Mouse (Mus musculus): ENCODE data around the gene Ebp.

GRCm38 (mm10) chrX:8141058-8141457 lies 52.3 kb downstream of the Ebp start:
- TF ChIP-seq CTCF (IDR thresholded peaks at IDR 0.05; ENCODE audit: control insufficient read depth, insufficient read depth, insufficient read length) (no peak), MAX (IDR thresholded peaks at IDR 0.05) (no peak), USF1 (IDR thresholded peaks at IDR 0.05; ENCODE audit: low read depth) (no peak), FOSL1 (IDR thresholded peaks at IDR 0.05; ENCODE audit: insufficient read depth, low read length, poor library complexity, severe bottlenecking) (no peak)

All from C2C12 (cell line).